Mouse (Mus musculus) limb, embryonic 12.5 days (tissue): Measurements from ENCODE around the gene Hsph1. TPM values are rescaled to one million over a fixed set of nuclear protein-coding genes. Genes with fewer than 3 reads are reported as not detected.
A peak's percentile ranks its signal among the peaks of the same experiment; 100 is the strongest.

ENCODE experiments used
- ATAC-seq: fragments of 200-750 bp; cut with Nextera tagmentation; 2 replicates; pipeline ENCODE4 v1.8.0; 2017; ENCODE audit warnings: low read depth, moderate TSS enrichment; ENCODE audit not compliant: insufficient number of reproducible peaks, insufficient read depth, low FRiP score, low TSS enrichment
- H3K27ac ChIP-seq: fragments of 300-500 bp; sonication (generic); 2 replicates; pipeline ENCODE4 v1.5.1; 2016; ENCODE audit warnings: mild to moderate bottlenecking, moderate library complexity
- H3K27me3 ChIP-seq: fragments of 300-500 bp; sonication (generic); 2 replicates; pipeline ENCODE4 v1.6.1; 2016; ENCODE audit warnings: mild to moderate bottlenecking, moderate library complexity
- H3K36me3 ChIP-seq: fragments of 300-500 bp; sonication (generic); 2 replicates; pipeline ENCODE4 v1.6.1; 2016; ENCODE audit warnings: mild to moderate bottlenecking, moderate library complexity
- H3K4me1 ChIP-seq: fragments of 300-500 bp; sonication (generic); replicated peaks from 2 replicates; pipeline ENCODE4 v1.6.1; 2016
- H3K4me2 ChIP-seq: fragments of 300-500 bp; sonication (generic); 2 replicates; pipeline ENCODE4 v1.6.1; 2016; ENCODE audit warnings: mild to moderate bottlenecking, moderate library complexity
- H3K4me3 ChIP-seq: fragments of 300-500 bp; sonication (generic); replicated peaks from 2 replicates; pipeline ENCODE4 v1.5.1; 2016; ENCODE audit warnings: mild to moderate bottlenecking
- H3K9ac ChIP-seq: fragments of 300-500 bp; sonication (generic); replicated peaks from 2 replicates; pipeline ENCODE4 v1.6.1; 2016; ENCODE audit warnings: mild to moderate bottlenecking, moderate library complexity
- H3K9me3 ChIP-seq: fragments of 300-500 bp; sonication (generic); 2 replicates; pipeline ENCODE4 v1.6.1; 2016; ENCODE audit warnings: mild to moderate bottlenecking, moderate library complexity
- WGBS: fragments of 180-500 bp; shearing (Covaris S2); methylation state at CpG from one replicate; pipeline ENCODE4 v1.1.7; 2016; 5-methylcytosine and 5-hydroxymethylcytosine counted together
- polyA plus RNA-seq: library from polyadenylated mRNA; unstranded; fragments of >200 nt; fragmentation: Nextera tagmentation; extraction: Ambion mirVana; gene quantifications from 2 replicates; pipeline ENCODE4 v1.2.1, GENCODE M21; 2016

Gene Hsph1
- polyA plus RNA-seq, 1 experiment from 2014 or later = 82.2 TPM

GRCm38 (mm10) chr5:149585910-149586309, 50.3 kb downstream of the Hsph1 start:
- no peak overlapping the region for H3K9ac ChIP-seq
- no peaks in the 10 kb centered on the region for H3K27me3 ChIP-seq
- H3K36me3 ChIP-seq = no peaks in the 10 kb centered on the region
- no peak for ATAC-seq
- peaks cover 14% of the 10 kb centered on the region for H3K4me1 ChIP-seq
- H3K27ac ChIP-seq = no peak overlapping the region
- H3K4me3 ChIP-seq = no peak overlapping the region
- H3K4me2 ChIP-seq = no peak overlapping the region
- 66% methylated on average over 10 of the region's 10 CpGs for WGBS
- no peaks in the 10 kb centered on the region for H3K9me3 ChIP-seq

- no peaks in the 10 kb centered on the region for H3K36me3 ChIP-seq
- 82% methylated on average over 1 of the region's 1 CpGs for WGBS
- H3K4me1 ChIP-seq = peaks cover 14% of the 10 kb centered on the region
- no peak for ATAC-seq
- no peak overlapping the region for H3K4me2 ChIP-seq
- H3K27me3 ChIP-seq = no peaks in the 10 kb centered on the region
- H3K27ac ChIP-seq = no peak overlapping the region
- H3K4me3 ChIP-seq = no peak overlapping the region
- no peaks in the 10 kb centered on the region for H3K9me3 ChIP-seq
- no peak overlapping the region for H3K9ac ChIP-seq
Measured at GRCm38 (mm10) chr5:149585231-149585630, 50.9 kb downstream of the Hsph1 start.

- Histone ChIP-seq H3K27ac (no peak overlapping the region), H3K4me2 (no peak overlapping the region), H3K9me3 (no peaks in the 10 kb centered on the region), H3K4me1 (peaks cover 14% of the 10 kb centered on the region), H3K36me3 (no peaks in the 10 kb centered on the region), H3K27me3 (no peaks in the 10 kb centered on the region), H3K4me3 (no peak overlapping the region), H3K9ac (no peak overlapping the region)
- no peak for ATAC-seq
- WGBS = 47% methylated on average over 8 of the region's 8 CpGs
Measured at GRCm38 (mm10) chr5:149584154-149584655, 52.0 kb downstream of the Hsph1 start.

GRCm38 (mm10) chr5:149583507-149583906, 52.7 kb downstream of the Hsph1 start:
- H3K27me3 ChIP-seq = no peaks in the 10 kb centered on the region
- no peak overlapping the region for H3K4me3 ChIP-seq
- H3K27ac ChIP-seq = no peak overlapping the region
- H3K9me3 ChIP-seq = no peaks in the 10 kb centered on the region
- no peak for ATAC-seq
- no peak overlapping the region; the same call in 1 of the 2 replicates for H3K4me2 ChIP-seq
- no peak overlapping the region for H3K9ac ChIP-seq
- peaks cover 14% of the 10 kb centered on the region for H3K4me1 ChIP-seq
- H3K36me3 ChIP-seq = no peaks in the 10 kb centered on the region
- WGBS = 13% methylated on average over 8 of the region's 8 CpGs

- WGBS = 64% methylated on average over 5 of the region's 5 CpGs
- ATAC-seq = no peak
- H3K27ac ChIP-seq = no peak overlapping the region
- H3K9me3 ChIP-seq = no peaks in the 10 kb centered on the region
- H3K4me1 ChIP-seq = peaks cover 14% of the 10 kb centered on the region
- no peak overlapping the region for H3K9ac ChIP-seq
- no peak overlapping the region for H3K4me2 ChIP-seq
- no peaks in the 10 kb centered on the region for H3K36me3 ChIP-seq
- H3K4me3 ChIP-seq = no peak overlapping the region
- no peaks in the 10 kb centered on the region for H3K27me3 ChIP-seq
Measured at GRCm38 (mm10) chr5:149582642-149583262, 53.4 kb downstream of the Hsph1 start.

- Histone ChIP-seq H3K27me3 (no peaks in the 10 kb centered on the region; the same call in 1 of the 2 replicates), H3K4me2 (no peak overlapping the region), H3K27ac (no peak overlapping the region), H3K4me1 (0 out of 2 replicates have a peak, but pooled peaks cover 4% of the 10 kb centered on the region), H3K36me3 (no peaks in the 10 kb centered on the region), H3K9me3 (no peaks in the 10 kb centered on the region), H3K9ac (0 out of 2 replicates have a peak overlapping the region, but pooled peaks have one; percentile 23), H3K4me3 (no peak overlapping the region)
- 35% methylated on average over 10 of the region's 10 CpGs for WGBS
- ATAC-seq = no peak
Measured at GRCm38 (mm10) chr5:149577449-149577848, 58.7 kb downstream of the Hsph1 start.

GRCm38 (mm10) chr5:149576977-149577376, 59.2 kb downstream of the Hsph1 start:
- Histone ChIP-seq H3K4me3 (no peak overlapping the region), H3K9me3 (no peaks in the 10 kb centered on the region), H3K9ac (no peak overlapping the region), H3K4me1 (0 out of 2 replicates have a peak, but pooled peaks cover 4% of the 10 kb centered on the region), H3K36me3 (no peaks in the 10 kb centered on the region), H3K27ac (no peak overlapping the region), H3K4me2 (no peak overlapping the region), H3K27me3 (no peaks in the 10 kb centered on the region; the same call in 1 of the 2 replicates)
- WGBS = 69% methylated on average over 10 of the region's 10 CpGs
- ATAC-seq = no peak

GRCm38 (mm10) chr5:149568993-149569392, 67.2 kb downstream of the Hsph1 start:
- no peaks in the 10 kb centered on the region for H3K9me3 ChIP-seq
- H3K4me3 ChIP-seq = no peak overlapping the region
- H3K27me3 ChIP-seq = no peaks in the 10 kb centered on the region
- no peak overlapping the region for H3K9ac ChIP-seq
- 79% methylated on average over 13 of the region's 13 CpGs for WGBS
- no peak overlapping the region for H3K4me2 ChIP-seq
- H3K27ac ChIP-seq = no peak overlapping the region
- peaks cover 27% of the 10 kb centered on the region for H3K4me1 ChIP-seq
- H3K36me3 ChIP-seq = no peaks in the 10 kb centered on the region
- ATAC-seq = no peak

- ATAC-seq = 0 out of 2 replicates have a peak, but pooled peaks have one; percentile 3
- H3K36me3 ChIP-seq = no peaks in the 10 kb centered on the region
- no peak overlapping the region for H3K9ac ChIP-seq
- no peaks in the 10 kb centered on the region for H3K9me3 ChIP-seq
- WGBS = 79% methylated on average over 5 of the region's 5 CpGs
- no peak overlapping the region for H3K4me2 ChIP-seq
- no peak overlapping the region for H3K4me3 ChIP-seq
- H3K4me1 ChIP-seq = peaks cover 30% of the 10 kb centered on the region
- H3K27ac ChIP-seq = no peak overlapping the region
- H3K27me3 ChIP-seq = no peaks in the 10 kb centered on the region
Measured at GRCm38 (mm10) chr5:149566957-149567356, 69.2 kb downstream of the Hsph1 start.

- H3K4me3 ChIP-seq = no peak overlapping the region
- 42% methylated on average over 11 of the region's 11 CpGs for WGBS
- no peaks in the 10 kb centered on the region for H3K27me3 ChIP-seq
- H3K27ac ChIP-seq = peak overlapping the region; percentile 69
- no peak overlapping the region for H3K4me2 ChIP-seq
- H3K9ac ChIP-seq = no peak overlapping the region
- H3K9me3 ChIP-seq = no peaks in the 10 kb centered on the region
- no peak for ATAC-seq
- H3K4me1 ChIP-seq = peaks cover 30% of the 10 kb centered on the region
- H3K36me3 ChIP-seq = no peaks in the 10 kb centered on the region
Measured at GRCm38 (mm10) chr5:149566026-149566425, 70.2 kb downstream of the Hsph1 start.
